In the genomic region with DNA sequence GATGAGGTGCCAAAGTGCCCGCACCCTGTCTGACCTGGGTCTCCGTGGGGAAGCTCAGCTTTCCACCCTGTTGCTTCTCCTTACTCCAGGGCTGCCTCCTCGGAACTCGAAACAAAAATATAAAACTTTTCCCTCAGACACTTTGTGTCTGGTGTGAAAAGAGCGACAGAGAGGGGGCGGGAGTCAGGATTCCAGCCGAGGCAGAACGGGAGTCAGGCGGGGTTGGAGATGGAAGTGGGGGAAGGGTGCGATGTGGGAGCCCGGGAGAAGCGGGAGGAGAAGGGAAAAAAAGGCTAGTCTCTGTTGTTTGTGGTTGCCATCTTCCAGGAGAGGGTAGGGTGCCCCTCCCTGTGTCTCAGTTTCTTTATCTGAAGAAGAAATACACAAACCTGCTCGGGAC, we compare ENCODE assay signal across 8 mouse cellular contexts. TPM values are rescaled to one million over a fixed set of nuclear protein-coding genes. Genes with fewer than 3 reads are reported as not detected.
DNase-seq lines count a peak whose midpoint lies in the region; ATAC-seq lines count a peak whose summit lies in the region.

No protein-coding gene starts in this region.

- no peaks in the 10 kb centered on the region for H3K36me3 ChIP-seq in heart, embryonic 10.5 days
- no peaks in the 10 kb centered on the region for H3K36me3 ChIP-seq in limb, embryonic 10.5 days
- no peaks in the 10 kb centered on the region for H3K36me3 ChIP-seq in stomach, embryonic 15.5 days

- H3K27me3 ChIP-seq in heart, embryonic 10.5 days (ENCODE audit: insufficient read depth, poor library complexity, severe bottlenecking): peaks cover 69% of the 10 kb centered on the region
- peaks cover 52% of the 10 kb centered on the region for H3K27me3 ChIP-seq in limb, embryonic 10.5 days (ENCODE audit: low read depth, poor library complexity, severe bottlenecking)
- no peaks in the 10 kb centered on the region for H3K27me3 ChIP-seq in stomach, embryonic 15.5 days (replicated peaks)

- no peak for ATAC-seq in stomach, embryonic 15.5 days (ENCODE audit: insufficient read depth, low FRiP score, low read depth)
- ATAC-seq in erythroid progenitor cell, adult 5-6 weeks (replicated peaks; ENCODE audit: low FRiP score, poor library complexity, severe bottlenecking): no peak

- no peaks in the 10 kb centered on the region for H3K9me3 ChIP-seq in heart, embryonic 10.5 days
- H3K9me3 ChIP-seq in limb, embryonic 10.5 days (replicated peaks): no peaks in the 10 kb centered on the region
- H3K9me3 ChIP-seq in stomach, embryonic 15.5 days: no peaks in the 10 kb centered on the region

- no peak overlapping the region for H3K27ac ChIP-seq in heart, embryonic 10.5 days
- H3K27ac ChIP-seq in limb, embryonic 10.5 days: no peak overlapping the region
- H3K27ac ChIP-seq in stomach, embryonic 15.5 days: peak overlapping the region; percentile 57

- DNase-seq in retina, embryonic 14.5 days (ENCODE audit: low spot score): peak; percentile 45
- no peak for DNase-seq in retina, postnatal 1 day
- no peak for DNase-seq in heart, embryonic 10.5 days (ENCODE audit: low spot score)
- DNase-seq in limb, embryonic 10.5 days (ENCODE audit: low spot score): no peak
- no peak for DNase-seq in cerebellum, adult 11-12 months
- no peak for DNase-seq in spleen, adult 18-20 months

- 7% methylated on average over 13 of the region's 13 CpGs for WGBS in heart, embryonic 10.5 days
- WGBS in limb, embryonic 10.5 days: 9% methylated on average over 13 of the region's 13 CpGs
- WGBS in stomach, embryonic 15.5 days: 10% methylated on average over 13 of the region's 13 CpGs

- H3K4me2 ChIP-seq in stomach, embryonic 15.5 days: peak overlapping the region; percentile 32

- H3K4me3 ChIP-seq in heart, embryonic 10.5 days: peak overlapping the region; percentile 37; the same call in 1 of the 2 replicates
- H3K4me3 ChIP-seq in limb, embryonic 10.5 days: 0 out of 2 replicates have a peak overlapping the region, but pooled peaks have one; percentile 21
- H3K4me3 ChIP-seq in stomach, embryonic 15.5 days (replicated peaks): no peak overlapping the region

- no peak overlapping the region for H3K9ac ChIP-seq in stomach, embryonic 15.5 days

- H3K4me1 ChIP-seq in heart, embryonic 10.5 days: peaks cover 24% of the 10 kb centered on the region
- peaks cover 41% of the 10 kb centered on the region for H3K4me1 ChIP-seq in limb, embryonic 10.5 days
- peaks cover 40% of the 10 kb centered on the region for H3K4me1 ChIP-seq in stomach, embryonic 15.5 days

RNA-seq across cellular contexts. Expression of a gene that starts 41.7 kb away (rescaled TPM):
- polyA plus RNA-seq in heart, embryonic 10.5 days (2016; fragmentation: Nextera tagmentation; extraction: Ambion mirVana): 0.38 and 0.70 TPM in 2 replicates
- 0.55 and 0.60 TPM in 2 replicates for polyA plus RNA-seq in limb, embryonic 10.5 days (2016; fragmentation: Nextera tagmentation; extraction: Ambion mirVana)
- 5.0 and 5.2 TPM in 2 replicates for polyA plus RNA-seq in stomach, embryonic 15.5 days (2015; fragmentation: Nextera tagmentation; extraction: Ambion mirVana)
- total RNA-seq in erythroid progenitor cell, adult 5-6 weeks (2015; ENCODE audit: low replicate concordance): 0.42 TPM in 1 of 2 replicates, not detected in the other
- 0.30 TPM in 1 of 2 replicates, not detected in the other for total RNA-seq in erythroid progenitor cell, adult 5-6 weeks (2017; ENCODE audit: low replicate concordance)
